Mouse (Mus musculus): ENCODE measurements around the gene Srsf10. TPM values are rescaled to one million over a fixed set of nuclear protein-coding genes. Genes with fewer than 3 reads are reported as not detected.

The Srsf10 gene
- 172 TPM for polyA plus RNA-seq (2017; shearing (Covaris generic))

DNA sequence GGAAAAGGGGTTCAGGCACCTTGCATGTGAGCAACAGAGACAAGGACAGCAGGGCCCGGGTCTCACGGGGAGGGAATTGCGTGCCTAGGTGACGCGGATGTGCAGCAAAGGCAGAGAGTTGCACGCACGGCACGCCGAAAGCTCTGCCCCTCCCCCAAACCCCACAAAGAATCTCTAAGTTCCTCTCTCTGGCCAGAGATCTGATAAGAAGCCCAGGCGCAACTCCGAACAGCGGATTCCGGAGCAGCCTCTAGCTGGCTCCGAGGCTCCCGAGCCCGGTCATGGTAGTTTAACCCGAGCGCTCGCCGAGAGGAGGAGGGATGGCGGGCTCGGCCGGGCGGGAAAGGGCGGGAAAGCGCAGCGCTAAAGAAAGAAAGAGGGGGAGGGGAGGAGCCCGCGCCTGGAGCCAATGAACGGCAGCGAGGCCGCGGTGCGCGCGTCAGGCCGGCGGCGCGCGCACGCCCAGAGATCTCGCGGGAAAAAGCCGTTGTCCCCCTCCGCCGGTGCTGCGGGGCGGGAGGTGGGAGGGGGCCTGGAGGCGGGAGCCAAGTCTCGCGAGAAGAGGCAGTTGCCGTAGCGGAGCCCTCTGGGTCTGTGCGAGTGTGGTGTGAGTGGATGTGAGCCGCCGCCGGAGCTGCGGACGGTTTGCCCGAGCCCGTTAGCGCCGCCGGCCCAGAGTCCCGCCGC lies at the start of gene Srsf10:
Gene Srsf10 (plus strand): TSS at position 212 of the 687 bp plus-strand sequence.

GRCm38 (mm10) chr4:135873526-135874202 lies 18.1 kb downstream of the Srsf10 start, which contains the start of gene Pnrc2:
Pnrc2 (minus strand) TSS chr4:135873850.

DNA sequence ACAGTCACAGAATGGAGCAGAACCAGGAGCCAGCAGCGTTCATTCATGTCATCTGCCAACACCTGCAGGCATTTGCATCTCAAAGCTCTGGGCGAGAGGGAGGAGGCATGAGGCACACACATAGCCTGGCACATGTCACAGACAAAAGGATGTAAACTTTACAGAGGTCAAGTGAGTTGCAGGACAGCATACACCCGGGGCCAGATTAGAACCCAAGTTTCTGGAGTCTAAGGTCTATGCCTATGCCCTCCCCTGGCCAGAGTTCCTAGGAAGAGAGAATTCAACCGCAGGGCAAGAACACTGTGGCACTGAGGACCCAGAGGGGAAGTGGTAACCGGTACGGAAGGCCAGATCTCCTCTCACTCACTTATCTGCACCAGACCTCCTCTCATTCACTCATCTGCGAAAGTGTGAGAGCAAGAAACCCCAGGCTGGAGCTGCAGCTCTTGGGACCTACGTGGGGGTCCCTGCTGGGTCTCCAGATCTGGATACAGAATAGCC lies 39.6 kb downstream of the Srsf10 start, which contains the start of gene Cnr2:
Gene Cnr2 (plus strand): TSS at position 324 of the 501 bp plus-strand sequence.

Other genes with a start within 250 kb of the Srsf10 start
- not detected for gene Ifnlr1, start 169.5 kb upstream of the Srsf10 start, polyA plus RNA-seq (2017; shearing (Covaris generic))
- not detected for gene Il22ra1, start 127.6 kb upstream of the Srsf10 start, polyA plus RNA-seq (2017; shearing (Covaris generic))
- not detected for gene Myom3, start 96.0 kb upstream of the Srsf10 start, polyA plus RNA-seq (2017; shearing (Covaris generic))
- 231 TPM for gene Pnrc2, start 18.1 kb downstream of the Srsf10 start, polyA plus RNA-seq (2017; shearing (Covaris generic))
- gene Cnr2, start 39.6 kb downstream of the Srsf10 start, polyA plus RNA-seq (2017; shearing (Covaris generic)), result 15.7 TPM
- 118 TPM for gene Fuca1, start 65.0 kb downstream of the Srsf10 start, polyA plus RNA-seq (2017; shearing (Covaris generic))
- 75.4 TPM for gene Hmgcl, start 90.7 kb downstream of the Srsf10 start, polyA plus RNA-seq (2017; shearing (Covaris generic))
- 32.5 TPM for gene Gale, start 108.0 kb downstream of the Srsf10 start, polyA plus RNA-seq (2017; shearing (Covaris generic))
- gene Lypla2, start 116.9 kb downstream of the Srsf10 start, polyA plus RNA-seq (2017; shearing (Covaris generic)), result 343 TPM
- gene Pithd1, start 131.5 kb downstream of the Srsf10 start, polyA plus RNA-seq (2017; shearing (Covaris generic)), result 7.5 TPM
- 76.3 TPM for gene Eloa, start 166.0 kb downstream of the Srsf10 start, polyA plus RNA-seq (2017; shearing (Covaris generic))
- 369 TPM for gene Rpl11, start 197.7 kb downstream of the Srsf10 start, polyA plus RNA-seq (2017; shearing (Covaris generic))